Mouse (Mus musculus): ENCODE data around the gene Zfand5. TPM values are rescaled to one million over a fixed set of nuclear protein-coding genes. Genes with fewer than 3 reads are reported as not detected.

Gene Zfand5
- polyA plus RNA-seq, 1 experiment from 2014 or later = 129 TPM

GRCm38 (mm10) chr19:21328951-21329350 is 56.9 kb downstream of the Zfand5 start:
- Histone ChIP-seq H3K4me2 (ENCODE audit: low read length) (no peak overlapping the region), H3K9ac (ENCODE audit: low read length) (no peak overlapping the region), H3K9me3 (ENCODE audit: control insufficient read depth, low read length) (0 out of 2 replicates have a peak, but pooled peaks cover 5% of the 10 kb centered on the region), H3K4me1 (ENCODE audit: control insufficient read depth in 2 of 2, insufficient read depth in 2 of 2, low read length in 2 of 2) (peaks cover 0 to 3% of the 10 kb centered on the region in 2 experiments; a peak in 1 of 4 replicates), H3K36me3 (ENCODE audit: control insufficient read depth, insufficient read depth, low read length) (no peaks in the 10 kb centered on the region), H3K27me3 (ENCODE audit: control insufficient read depth, insufficient read depth, low read length) (no peaks in the 10 kb centered on the region), H3K27ac (replicated peaks in 1 of 2; ENCODE audit: control insufficient read depth in 1 of 2, insufficient read depth in 1 of 2, low read depth in 2 of 2, low read length in 2 of 2) (no peak overlapping the region), H3K4me3 (ENCODE audit: control insufficient read depth in 1 of 2, insufficient read depth in 1 of 2, low read depth in 1 of 2, low read length in 2 of 2) (no peak overlapping the region)
- no peak for ATAC-seq (ENCODE audit: insufficient number of reproducible peaks, insufficient read depth, low FRiP score, low read depth)
- WGBS = 76% methylated on average over 9 of the region's 9 CpGs

- Histone ChIP-seq H3K9ac (ENCODE audit: low read length) (no peak overlapping the region), H3K36me3 (ENCODE audit: control insufficient read depth, insufficient read depth, low read length) (no peaks in the 10 kb centered on the region), H3K4me1 (ENCODE audit: control insufficient read depth in 2 of 2, insufficient read depth in 2 of 2, low read length in 2 of 2) (peaks cover 0 to 3% of the 10 kb centered on the region in 2 experiments; a peak in 1 of 4 replicates), H3K27me3 (ENCODE audit: control insufficient read depth, insufficient read depth, low read length) (no peaks in the 10 kb centered on the region), H3K4me2 (ENCODE audit: low read length) (no peak overlapping the region), H3K4me3 (ENCODE audit: control insufficient read depth in 1 of 2, insufficient read depth in 1 of 2, low read depth in 1 of 2, low read length in 2 of 2) (no peak overlapping the region), H3K9me3 (ENCODE audit: control insufficient read depth, low read length) (0 out of 2 replicates have a peak, but pooled peaks cover 5% of the 10 kb centered on the region), H3K27ac (replicated peaks in 1 of 2; ENCODE audit: control insufficient read depth in 1 of 2, insufficient read depth in 1 of 2, low read depth in 2 of 2, low read length in 2 of 2) (no peak overlapping the region)
- ATAC-seq (ENCODE audit: insufficient number of reproducible peaks, insufficient read depth, low FRiP score, low read depth) = no peak
- 55% methylated on average over 5 of the region's 5 CpGs for WGBS
These were observed 57.7 kb downstream of the Zfand5 start for GRCm38 (mm10) chr19:21329770-21330169.

GRCm38 (mm10) chr19:21330305-21331115 is 58.4 kb downstream of the Zfand5 start:
- Histone ChIP-seq H3K4me2 (ENCODE audit: low read length) (no peak overlapping the region), H3K4me1 (ENCODE audit: control insufficient read depth in 2 of 2, insufficient read depth in 2 of 2, low read length in 2 of 2) (peaks cover 0 to 3% of the 10 kb centered on the region in 2 experiments; a peak in 1 of 4 replicates), H3K9me3 (ENCODE audit: control insufficient read depth, low read length) (0 out of 2 replicates have a peak, but pooled peaks cover 5% of the 10 kb centered on the region), H3K9ac (ENCODE audit: low read length) (no peak overlapping the region), H3K27me3 (ENCODE audit: control insufficient read depth, insufficient read depth, low read length) (no peaks in the 10 kb centered on the region), H3K4me3 (ENCODE audit: control insufficient read depth in 1 of 2, insufficient read depth in 1 of 2, low read depth in 1 of 2, low read length in 2 of 2) (no peak overlapping the region), H3K36me3 (ENCODE audit: control insufficient read depth, insufficient read depth, low read length) (no peaks in the 10 kb centered on the region), H3K27ac (replicated peaks in 1 of 2; ENCODE audit: control insufficient read depth in 1 of 2, insufficient read depth in 1 of 2, low read depth in 2 of 2, low read length in 2 of 2) (no peak overlapping the region)
- WGBS = 71% methylated on average over 6 of the region's 6 CpGs
- no peak for ATAC-seq (ENCODE audit: insufficient number of reproducible peaks, insufficient read depth, low FRiP score, low read depth)

DNA sequence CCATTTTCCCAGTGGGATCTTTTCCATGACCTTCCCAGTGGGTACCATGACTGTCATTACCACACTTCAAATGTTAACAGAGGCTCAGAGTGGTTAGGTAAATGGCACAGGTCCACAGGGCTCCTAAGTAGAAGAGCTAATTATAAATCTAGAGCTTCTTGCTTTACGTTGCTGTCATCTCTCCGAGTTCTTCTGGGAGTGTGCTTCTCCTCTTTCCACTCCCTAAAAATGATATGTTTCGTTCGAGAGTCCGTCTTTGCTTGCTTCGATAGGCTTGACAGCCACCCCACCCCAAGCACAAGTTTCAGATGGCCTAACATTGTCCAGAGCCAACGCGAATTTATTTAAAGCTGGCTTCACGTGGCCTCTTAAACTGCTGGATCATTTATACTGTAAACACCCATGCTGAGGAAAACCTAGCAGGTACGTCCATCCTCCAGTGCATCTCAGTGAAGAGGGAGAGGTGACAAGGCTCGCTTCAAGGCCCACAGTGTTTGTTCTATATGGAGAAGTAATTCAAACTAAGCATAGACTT is 59.6 kb downstream of the Zfand5 start:
- Histone ChIP-seq H3K36me3 (ENCODE audit: control insufficient read depth, insufficient read depth, low read length) (no peaks in the 10 kb centered on the region), H3K27me3 (ENCODE audit: control insufficient read depth, insufficient read depth, low read length) (no peaks in the 10 kb centered on the region), H3K4me1 (ENCODE audit: control insufficient read depth in 2 of 2, insufficient read depth in 2 of 2, low read length in 2 of 2) (peaks cover 0 to 3% of the 10 kb centered on the region in 2 experiments; a peak in 1 of 4 replicates), H3K4me3 (ENCODE audit: control insufficient read depth in 1 of 2, insufficient read depth in 1 of 2, low read depth in 1 of 2, low read length in 2 of 2) (no peak overlapping the region), H3K4me2 (ENCODE audit: low read length) (no peak overlapping the region), H3K9me3 (ENCODE audit: control insufficient read depth, low read length) (0 out of 2 replicates have a peak, but pooled peaks cover 5% of the 10 kb centered on the region), H3K27ac (replicated peaks in 1 of 2; ENCODE audit: control insufficient read depth in 1 of 2, insufficient read depth in 1 of 2, low read depth in 2 of 2, low read length in 2 of 2) (no peak overlapping the region), H3K9ac (ENCODE audit: low read length) (no peak overlapping the region)
- 70% methylated on average over 11 of the region's 11 CpGs for WGBS
- no peak for ATAC-seq (ENCODE audit: insufficient number of reproducible peaks, insufficient read depth, low FRiP score, low read depth)

Other genes starting within 250 kb of the Zfand5 start
- 0.08 and 0.09 TPM in 2 replicates for gene Gda, start 201.2 kb downstream of the Zfand5 start, polyA plus RNA-seq (2014; fragmentation: Nextera tagmentation; extraction: Ambion mirVana)

Measured in heart, embryonic 14.5 days (tissue).